Mouse (Mus musculus): ENCODE data around the gene Gnl3. TPM values are rescaled to one million over a fixed set of nuclear protein-coding genes. Genes with fewer than 3 reads are reported as not detected.

The Gnl3 gene
- total and polyA plus RNA-seq, 3 experiments: 136 to 365 (median 321) TPM

GRCm38 (mm10) chr14:31022579-31022978 is 3.6 kb upstream of the Gnl3 start (continued):
- TF ChIP-seq RCOR1 (conservative IDR thresholded peaks at IDR 0.05; ENCODE audit: low read depth, low read length): no peak
- no peak for TF ChIP-seq EP300 (IDR thresholded peaks at IDR 0.05; ENCODE audit: low read length)
- TF ChIP-seq NRF1 (IDR thresholded peaks at IDR 0.05; ENCODE audit: low read depth, low read length): no peak
- TF ChIP-seq HCFC1 (IDR thresholded peaks at IDR 0.05; ENCODE audit: low read depth, low read length): no peak
- no peak for TF ChIP-seq ZMIZ1 (IDR thresholded peaks at IDR 0.05; ENCODE audit: low read depth, low read length)
- no peak for TF ChIP-seq ZKSCAN1 (IDR thresholded peaks at IDR 0.05; ENCODE audit: borderline replicate concordance, low read depth, low read length)

GRCm38 (mm10) chr14:31019331-31020205 is 616 bp upstream of the Gnl3 start:
- Histone ChIP-seq H3K4me2 (ENCODE audit: insufficient read depth, low read depth, poor library complexity, severe bottlenecking) (peak overlapping the region; percentile 86), H3K9me3 (replicated peaks; ENCODE audit: low read length) (no peaks in the 10 kb centered on the region), H3K27me3 (replicated peaks) (no peaks in the 10 kb centered on the region), H3K4me1 (ENCODE audit: control insufficient read depth in 1 of 2, insufficient read depth in 2 of 2) (peaks cover 9 to 61% of the 10 kb centered on the region in 2 experiments), H3K4me3 (replicated peaks in 1 of 3; ENCODE audit: low read depth in 2 of 3, low read length in 2 of 3, poor library complexity in 1 of 3) (peak overlapping the region; percentile 85 to 98 (median 96)), H3K9ac (ENCODE audit: insufficient read depth, low read depth) (peak overlapping the region; percentile 98), H3K36me3 (replicated peaks in 1 of 2; ENCODE audit: control insufficient read depth in 1 of 2, insufficient read depth in 1 of 2, low read length in 1 of 2) (peaks cover 24 to 52% of the 10 kb centered on the region in 2 experiments), H3K27ac (ENCODE audit: insufficient read depth, low read depth) (peak overlapping the region; percentile 78; the same call in 1 of the 2 replicates), H3K79me2 (replicated peaks; ENCODE audit: control insufficient read depth, extremely low read depth, insufficient read depth, poor library complexity, severe bottlenecking) (peaks cover 58% of the 10 kb centered on the region)
- peak; percentile 91 for DNase-seq (ENCODE audit: extremely low read depth)
- in situ Hi-C loops (cut with MboI; ENCODE audit: low pct_ligation_motif_present, low pct_unique_long_range_greater_than_20kb, low sequenced_read_pairs) (no loop called here), dilution Hi-C loops (cut with MboI; ENCODE audit: extremely low pct_ligation_motif_present, extremely low pct_unique_long_range_greater_than_20kb, low sequenced_read_pairs) (no loop called here)
- TF ChIP-seq ETS1 (conservative IDR thresholded peaks at IDR 0.05; ENCODE audit: low read depth, low read length) (no peak; the same call in 1 of the 2 replicates), POLR2A (IDR thresholded peaks at IDR 0.05; ENCODE audit: low read depth, low read length) (no peak; the same call in 1 of the 2 replicates), MAX (IDR thresholded peaks at IDR 0.05; ENCODE audit: low read length) (no peak; the same call in 1 of the 2 replicates), RCOR1 (conservative IDR thresholded peaks at IDR 0.05; ENCODE audit: low read depth, low read length) (0 out of 2 replicates have a peak, but pooled peaks have one; percentile 28), USF1 (IDR thresholded peaks at IDR 0.05; ENCODE audit: low read depth, low read length) (no peak), SIN3A (IDR thresholded peaks at IDR 0.05; ENCODE audit: low read length) (peak; percentile 82), MXI1 (IDR thresholded peaks at IDR 0.05; ENCODE audit: low read depth, low read length) (no peak), MAFK (IDR thresholded peaks at IDR 0.05; ENCODE audit: insufficient replicate concordance, low read length) (no peak), PAX5 (IDR thresholded peaks at IDR 0.05; ENCODE audit: low read length) (no peak), ZC3H11A (IDR thresholded peaks at IDR 0.05; ENCODE audit: low read depth, low read length) (no peak), CHD2 (IDR thresholded peaks at IDR 0.05; ENCODE audit: low read length) (no peak), CHD1 (IDR thresholded peaks at IDR 0.05; ENCODE audit: low read depth, low read length) (peak; percentile 96), ELF1 (IDR thresholded peaks at IDR 0.05; ENCODE audit: low read depth, low read length) (peak; percentile 53; the same call in 1 of the 2 replicates), MAZ (IDR thresholded peaks at IDR 0.05; ENCODE audit: low read depth, low read length) (no peak), TBP (conservative IDR thresholded peaks at IDR 0.05; ENCODE audit: low read depth, low read length) (0 out of 2 replicates have a peak, but pooled peaks have one; percentile 38), RAD21 (IDR thresholded peaks at IDR 0.05; ENCODE audit: low read depth, low read length) (no peak), UBTF (IDR thresholded peaks at IDR 0.05; ENCODE audit: low read depth, low read length) (peak; percentile 71; the same call in 1 of the 2 replicates), E2F4 (IDR thresholded peaks at IDR 0.05; ENCODE audit: insufficient replicate concordance, low read depth, low read length) (peak; percentile 66; the same call in 1 of the 2 replicates), HCFC1 (IDR thresholded peaks at IDR 0.05; ENCODE audit: low read depth, low read length) (0 out of 2 replicates have a peak, but pooled peaks have one; percentile 28), NELFE (IDR thresholded peaks at IDR 0.05; ENCODE audit: low read depth, low read length) (no peak), JUND (conservative IDR thresholded peaks at IDR 0.05; ENCODE audit: low read depth, low read length) (no peak), BHLHE40 (IDR thresholded peaks at IDR 0.05; ENCODE audit: low read depth, low read length) (peak; percentile 62), ZNF384 (IDR thresholded peaks at IDR 0.05; ENCODE audit: low read depth, low read length) (peak; percentile 99), TCF12 (IDR thresholded peaks at IDR 0.05; ENCODE audit: low read depth, low read length) (0 out of 2 replicates have a peak, but pooled peaks have one; percentile 45), NRF1 (IDR thresholded peaks at IDR 0.05; ENCODE audit: low read depth, low read length) (no peak), KAT2A (IDR thresholded peaks at IDR 0.05; ENCODE audit: insufficient replicate concordance, low read length) (no peak), POLR2AphosphoS2 (IDR thresholded peaks at IDR 0.05; ENCODE audit: low read depth, low read length) (no peak), JUN (IDR thresholded peaks at IDR 0.05; ENCODE audit: insufficient read depth, low read depth, low read length) (no peak), SMC3 (IDR thresholded peaks at IDR 0.05; ENCODE audit: low read depth, low read length) (no peak), ZMIZ1 (IDR thresholded peaks at IDR 0.05; ENCODE audit: low read depth, low read length) (no peak), MEF2A (IDR thresholded peaks at IDR 0.05; ENCODE audit: borderline replicate concordance, low read depth, low read length) (no peak), CTCF (conservative IDR thresholded peaks at IDR 0.05 in 1 of 2, IDR thresholded peaks at IDR 0.05 in 1 of 2; ENCODE audit: low read depth in 2 of 2, low read length in 2 of 2) (no peak), EP300 (IDR thresholded peaks at IDR 0.05; ENCODE audit: low read length) (peak; percentile 28; the same call in 1 of the 2 replicates)

All from CH12.LX (cell line).